Mouse (Mus musculus): ENCODE measurements around the gene Aim2. TPM values are rescaled to one million over a fixed set of nuclear protein-coding genes. Genes with fewer than 3 reads are reported as not detected.

The Aim2 gene
- polyA plus RNA-seq, 1 experiment from 2014 or later = 3.9 TPM

DNA sequence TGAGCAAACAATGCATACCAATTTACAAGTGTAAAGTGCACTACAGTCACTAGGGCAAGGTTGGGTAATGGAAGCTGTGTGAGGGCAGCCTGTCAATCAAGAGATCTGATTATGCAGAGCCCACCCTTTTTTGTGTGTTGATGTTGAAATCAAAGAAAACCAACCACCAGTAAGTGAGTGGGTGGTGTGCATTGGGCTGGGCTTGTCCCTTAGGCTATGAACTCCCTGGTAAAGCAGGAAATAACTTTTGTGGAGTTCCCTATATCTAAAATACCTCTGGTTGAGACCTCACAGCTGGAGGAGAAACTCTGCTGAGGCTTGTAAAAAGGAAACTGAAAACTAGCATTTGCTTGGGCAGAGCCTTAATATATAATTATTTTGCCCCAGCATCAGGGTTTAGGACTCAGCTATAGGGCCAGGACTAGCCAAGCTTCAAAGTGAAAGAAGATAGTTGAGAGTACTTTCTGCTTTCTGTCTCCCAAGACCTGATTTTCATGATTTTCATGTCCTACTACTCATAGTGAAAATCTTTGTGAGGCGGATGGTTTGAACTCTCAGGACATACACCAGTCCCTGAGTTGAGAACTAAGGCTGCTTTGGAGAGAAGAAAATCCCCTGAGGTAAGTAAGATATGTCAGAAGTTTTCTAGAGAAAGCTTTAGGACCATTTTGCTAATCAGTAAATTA, 68.4 kb downstream of the Aim2 start:
- 79% methylated on average over 1 of the region's 1 CpGs for WGBS
- H3K4me3 ChIP-seq = no peak overlapping the region
- no peak overlapping the region for H3K27ac ChIP-seq
- H3K4me1 ChIP-seq (replicated peaks) = 0 out of 2 replicates have a peak, but pooled peaks cover 3% of the 10 kb centered on the region
- H3K9me3 ChIP-seq = no peaks in the 10 kb centered on the region
- DNase-seq (ENCODE audit: low spot score) = no peak
- no peaks in the 10 kb centered on the region for H3K27me3 ChIP-seq (ENCODE audit: insufficient read depth, poor library complexity, severe bottlenecking)
- H3K36me3 ChIP-seq = peaks cover 3% of the 10 kb centered on the region; the same call in 1 of the 2 replicates

DNA sequence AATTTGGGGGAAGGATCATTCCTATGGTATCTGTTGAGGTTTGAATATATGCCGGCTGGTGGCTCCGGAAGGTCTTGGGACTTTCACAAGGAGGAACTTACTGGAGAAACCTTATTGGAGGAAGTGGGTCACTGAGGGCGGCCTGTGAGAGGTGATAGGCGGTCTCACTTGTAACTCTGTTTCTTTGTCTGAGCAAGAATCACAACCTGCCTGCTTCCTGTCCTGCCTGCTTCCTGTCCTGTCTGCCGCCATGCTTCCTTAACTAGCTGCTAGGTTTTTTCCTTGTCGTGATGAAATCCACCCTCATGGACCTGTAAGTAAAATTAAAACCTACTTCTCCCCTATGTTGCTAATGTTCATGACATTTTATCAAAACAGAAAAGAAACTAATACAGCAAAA, 69.7 kb downstream of the Aim2 start:
- no peaks in the 10 kb centered on the region for H3K9me3 ChIP-seq

DNA sequence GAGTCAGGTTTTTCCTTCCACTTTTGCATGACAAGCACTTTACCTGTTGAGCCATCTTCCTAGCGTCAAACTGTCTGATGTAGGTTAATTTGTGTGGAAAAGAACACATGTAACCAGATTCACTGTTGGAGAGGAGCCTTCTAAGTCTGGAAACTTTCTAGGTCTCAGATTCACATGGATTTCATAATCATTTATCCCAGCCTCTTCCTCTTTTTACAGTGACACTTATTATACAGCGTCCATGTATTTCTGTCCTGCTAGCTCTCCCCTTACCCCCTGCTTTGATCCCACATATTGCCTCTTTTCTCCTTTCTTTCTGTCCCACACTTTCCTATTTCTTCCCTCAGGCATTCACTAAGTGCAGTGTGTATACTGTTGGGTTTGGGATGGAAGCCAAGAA, 75.7 kb downstream of the Aim2 start:
- no peaks in the 10 kb centered on the region for H3K9me3 ChIP-seq
- H3K4me3 ChIP-seq = no peak overlapping the region
- no peaks in the 10 kb centered on the region for H3K36me3 ChIP-seq
- DNase-seq (ENCODE audit: low spot score) = no peak
- H3K27ac ChIP-seq = no peak overlapping the region
- WGBS = 93% methylated on average over 2 of the region's 2 CpGs
- no peaks in the 10 kb centered on the region for H3K4me1 ChIP-seq (replicated peaks)
- H3K27me3 ChIP-seq (ENCODE audit: insufficient read depth, poor library complexity, severe bottlenecking) = no peaks in the 10 kb centered on the region

More for the DNA sequence above, 69.7 kb downstream of the Aim2 start:
- Histone ChIP-seq H3K36me3 (peaks cover 3% of the 10 kb centered on the region; the same call in 1 of the 2 replicates), H3K27ac (no peak overlapping the region), H3K27me3 (ENCODE audit: insufficient read depth, poor library complexity, severe bottlenecking) (no peaks in the 10 kb centered on the region), H3K4me1 (replicated peaks) (0 out of 2 replicates have a peak, but pooled peaks cover 3% of the 10 kb centered on the region), H3K4me3 (no peak overlapping the region)
- no peak for DNase-seq (ENCODE audit: low spot score)
- WGBS = 85% methylated on average over 6 of the region's 6 CpGs

DNA sequence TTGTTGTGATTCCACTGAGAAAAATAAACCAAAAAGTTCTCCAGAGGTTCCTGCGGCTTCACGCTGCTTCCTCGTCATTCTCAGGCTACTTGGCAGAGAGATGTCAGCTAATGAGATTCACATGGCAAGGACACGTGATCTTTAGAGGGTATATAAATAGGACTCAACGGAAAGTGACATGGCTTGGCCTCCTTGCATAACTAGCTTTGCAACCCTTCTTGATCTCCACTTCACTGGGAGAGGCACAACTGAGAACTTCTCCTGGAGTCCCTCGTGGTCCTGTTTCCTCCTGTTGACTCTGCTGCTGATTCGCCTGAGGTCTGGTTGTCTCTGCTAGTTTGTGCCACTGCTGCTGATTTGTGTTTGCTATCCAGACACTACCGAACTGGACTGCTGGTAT, 76.7 kb downstream of the Aim2 start:
- no peaks in the 10 kb centered on the region for H3K9me3 ChIP-seq
- no peak overlapping the region for H3K27ac ChIP-seq
- H3K36me3 ChIP-seq = no peaks in the 10 kb centered on the region
- H3K4me1 ChIP-seq (replicated peaks) = no peaks in the 10 kb centered on the region
- H3K4me3 ChIP-seq = no peak overlapping the region
- WGBS = 82% methylated on average over 8 of the region's 8 CpGs
- no peaks in the 10 kb centered on the region for H3K27me3 ChIP-seq (ENCODE audit: insufficient read depth, poor library complexity, severe bottlenecking)
- no peak for DNase-seq (ENCODE audit: low spot score)

DNA sequence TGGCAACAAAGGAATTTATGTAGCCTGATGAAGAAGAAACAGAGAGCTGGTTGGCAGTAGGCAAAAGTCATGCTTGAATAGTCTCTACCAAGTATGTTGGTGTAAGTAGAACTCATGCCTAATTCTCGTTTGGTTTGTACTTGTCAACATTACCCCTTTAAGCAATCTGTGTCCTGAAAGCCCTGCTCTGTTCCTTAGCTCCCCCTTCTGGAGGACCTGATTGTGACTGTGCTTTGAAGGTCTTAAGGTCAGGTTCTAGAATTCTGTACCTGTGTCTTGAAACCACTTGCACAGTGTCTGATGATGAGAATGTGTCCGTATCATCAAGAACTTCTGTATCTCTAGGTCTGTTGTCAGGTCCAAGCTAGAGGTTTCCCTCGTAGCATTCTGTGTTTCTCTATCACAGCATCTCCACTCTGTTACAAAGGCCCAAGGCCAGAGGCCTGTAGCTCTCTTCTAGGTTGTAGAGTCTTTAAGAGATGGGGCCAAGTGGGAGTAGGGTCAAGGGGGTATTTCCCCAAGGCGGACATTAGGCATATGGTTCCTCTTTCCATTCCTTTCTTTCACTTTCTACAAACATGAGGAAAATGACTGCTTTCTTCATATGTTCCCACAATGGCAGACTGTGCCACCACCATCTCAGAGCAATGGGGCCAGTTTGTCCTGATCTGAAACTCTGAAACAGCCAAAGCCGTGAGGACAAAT, 79.5 kb downstream of the Aim2 start:
- no peak for DNase-seq (ENCODE audit: low spot score)
- no peaks in the 10 kb centered on the region for H3K27me3 ChIP-seq (ENCODE audit: insufficient read depth, poor library complexity, severe bottlenecking)
- WGBS = 90% methylated on average over 5 of the region's 5 CpGs
- H3K36me3 ChIP-seq = no peaks in the 10 kb centered on the region
- H3K4me1 ChIP-seq (replicated peaks) = no peaks in the 10 kb centered on the region
- no peak overlapping the region for H3K27ac ChIP-seq
- no peak overlapping the region for H3K4me3 ChIP-seq
- no peaks in the 10 kb centered on the region for H3K9me3 ChIP-seq

DNA sequence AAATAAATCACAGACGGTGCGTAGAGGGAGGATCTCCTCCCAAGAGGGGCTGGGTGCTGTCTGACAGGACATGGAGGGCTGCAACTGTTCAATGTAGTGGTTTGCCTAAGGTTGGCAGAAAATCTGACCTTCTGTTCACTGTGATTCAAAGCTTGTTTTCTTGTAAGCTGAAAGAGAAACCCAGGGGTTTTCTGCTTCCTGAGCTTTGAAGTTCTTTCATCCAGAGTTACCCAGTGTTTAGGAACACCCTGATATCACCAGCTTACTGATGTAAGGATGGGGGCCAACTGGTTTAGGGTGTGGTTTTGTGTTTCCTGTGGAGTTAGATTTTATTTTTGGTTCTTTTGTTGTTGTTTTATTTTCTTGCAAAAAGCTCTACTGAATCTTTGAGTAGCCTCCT, 81.7 kb downstream of the Aim2 start:
- DNase-seq (ENCODE audit: low spot score) = no peak
- WGBS = 86% methylated on average over 2 of the region's 2 CpGs
- no peaks in the 10 kb centered on the region for H3K27me3 ChIP-seq (ENCODE audit: insufficient read depth, poor library complexity, severe bottlenecking)
- H3K27ac ChIP-seq = no peak overlapping the region
- no peaks in the 10 kb centered on the region for H3K9me3 ChIP-seq
- H3K4me1 ChIP-seq (replicated peaks) = no peaks in the 10 kb centered on the region
- no peaks in the 10 kb centered on the region for H3K36me3 ChIP-seq
- no peak overlapping the region for H3K4me3 ChIP-seq

DNA sequence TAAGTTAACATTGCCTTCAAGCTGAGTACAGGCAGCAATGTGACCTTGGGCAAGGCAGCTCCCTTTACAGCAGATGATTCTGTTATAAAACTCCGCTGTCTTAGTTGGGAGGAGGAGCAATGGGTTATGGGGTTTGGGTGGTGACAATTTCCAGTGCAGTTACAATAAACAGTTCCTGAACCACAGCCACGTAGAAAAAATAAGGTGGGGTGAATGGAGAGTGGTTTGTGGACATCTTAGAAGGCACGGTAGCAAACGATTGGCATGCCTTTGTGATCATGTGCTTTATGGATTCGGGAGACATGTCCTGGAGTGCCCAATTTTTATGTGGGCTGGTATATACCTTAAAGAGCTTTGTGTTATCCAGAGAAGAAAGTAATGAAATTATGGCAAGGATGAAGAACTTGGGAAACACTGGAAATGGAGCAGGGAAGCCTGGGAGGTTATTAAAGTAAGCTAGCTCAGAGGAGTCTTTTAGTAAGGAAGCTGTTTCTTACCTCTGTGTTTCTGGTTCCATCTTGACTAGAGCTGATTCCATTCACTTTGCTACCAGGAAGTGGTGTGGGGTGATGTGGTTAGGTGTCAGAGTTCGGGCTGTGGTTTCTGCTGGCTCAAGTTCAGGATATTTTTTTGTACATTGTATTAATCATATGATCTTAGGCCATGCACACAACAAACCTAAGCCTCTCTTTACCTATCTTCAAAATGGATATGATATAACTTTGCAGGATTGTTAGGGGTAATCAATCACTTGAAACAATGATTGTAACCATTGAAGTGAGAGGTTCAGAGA, 86.7 kb downstream of the Aim2 start:
- no peak for DNase-seq (ENCODE audit: low spot score)
- Histone ChIP-seq H3K9me3 (no peaks in the 10 kb centered on the region), H3K36me3 (no peaks in the 10 kb centered on the region), H3K27ac (no peak overlapping the region), H3K4me1 (replicated peaks) (no peaks in the 10 kb centered on the region), H3K27me3 (ENCODE audit: insufficient read depth, poor library complexity, severe bottlenecking) (no peaks in the 10 kb centered on the region), H3K4me3 (no peak overlapping the region)
- 87% methylated on average over 6 of the region's 6 CpGs for WGBS

DNA sequence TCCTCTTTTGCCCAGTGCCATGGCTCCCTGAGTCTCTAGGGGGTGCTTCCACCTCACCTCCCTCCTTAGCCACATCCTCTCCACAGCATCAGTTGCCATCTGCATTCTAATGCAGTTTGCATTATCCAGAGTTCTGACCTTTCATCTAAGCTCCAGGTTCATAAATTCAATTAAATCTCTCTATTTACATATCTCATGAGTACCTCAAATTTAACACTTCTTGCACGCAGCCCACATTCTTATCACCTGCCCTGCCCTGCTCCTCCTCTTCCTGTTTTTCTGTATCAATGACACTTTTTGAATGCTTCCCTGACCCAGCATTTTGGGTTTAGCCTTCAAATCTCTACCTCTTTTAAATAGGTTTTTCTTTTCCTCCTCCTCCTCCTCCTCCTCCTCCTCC, 90.0 kb downstream of the Aim2 start:
- Histone ChIP-seq H3K4me3 (no peak overlapping the region), H3K27ac (no peak overlapping the region), H3K9me3 (no peaks in the 10 kb centered on the region), H3K36me3 (no peaks in the 10 kb centered on the region), H3K4me1 (replicated peaks) (no peaks in the 10 kb centered on the region), H3K27me3 (ENCODE audit: insufficient read depth, poor library complexity, severe bottlenecking) (no peaks in the 10 kb centered on the region)
- 75% methylated on average over 1 of the region's 1 CpGs for WGBS
- no peak for DNase-seq (ENCODE audit: low spot score)

DNA sequence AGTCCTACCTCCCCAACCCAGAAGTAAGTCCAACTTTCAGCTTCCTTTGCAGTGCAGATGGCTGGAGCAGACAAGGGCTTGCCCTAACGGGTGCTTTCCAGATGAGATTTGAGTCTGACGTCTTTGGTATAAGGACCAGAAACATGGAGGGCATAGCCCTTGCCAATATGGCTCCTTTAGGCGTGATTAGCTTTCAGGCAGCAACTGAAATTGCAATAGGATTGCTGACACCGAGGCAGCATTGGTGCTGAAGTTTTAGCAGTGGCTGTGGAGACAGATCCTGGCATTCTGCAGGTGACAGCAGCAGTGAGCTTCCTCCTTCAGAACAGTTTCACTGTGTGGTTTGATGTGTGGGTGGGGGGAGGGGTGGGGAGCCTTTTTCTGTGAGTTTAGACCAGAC, 90.5 kb downstream of the Aim2 start:
- no peak overlapping the region for H3K4me3 ChIP-seq
- H3K27ac ChIP-seq = no peak overlapping the region
- DNase-seq (ENCODE audit: low spot score) = no peak
- no peaks in the 10 kb centered on the region for H3K4me1 ChIP-seq (replicated peaks)
- 81% methylated on average over 4 of the region's 4 CpGs for WGBS
- no peaks in the 10 kb centered on the region for H3K9me3 ChIP-seq
- no peaks in the 10 kb centered on the region for H3K36me3 ChIP-seq
- no peaks in the 10 kb centered on the region for H3K27me3 ChIP-seq (ENCODE audit: insufficient read depth, poor library complexity, severe bottlenecking)

DNA sequence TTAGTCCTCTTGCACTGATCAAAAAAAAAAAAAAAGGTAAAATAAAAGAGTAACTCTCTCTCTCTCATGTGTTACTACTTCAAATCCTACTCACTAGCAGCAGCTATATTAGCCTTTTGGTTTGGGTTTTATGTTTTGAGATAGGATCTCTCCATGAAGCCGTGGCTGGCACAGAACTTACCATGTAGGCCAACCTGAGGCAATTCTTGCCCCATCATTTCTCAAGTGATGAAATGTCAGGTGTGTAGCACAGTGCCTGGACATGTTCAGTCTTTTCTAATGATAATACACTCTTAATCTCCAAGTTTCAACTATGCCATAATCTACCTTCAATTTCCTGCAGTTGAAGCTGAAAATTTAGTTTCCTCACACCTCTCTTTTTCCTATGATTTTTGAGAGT, 92.4 kb downstream of the Aim2 start:
- 80% methylated on average over 1 of the region's 1 CpGs for WGBS
- Histone ChIP-seq H3K9me3 (no peaks in the 10 kb centered on the region), H3K27ac (no peak overlapping the region), H3K4me1 (replicated peaks) (no peaks in the 10 kb centered on the region), H3K27me3 (ENCODE audit: insufficient read depth, poor library complexity, severe bottlenecking) (no peaks in the 10 kb centered on the region), H3K36me3 (no peaks in the 10 kb centered on the region), H3K4me3 (no peak overlapping the region)
- DNase-seq (ENCODE audit: low spot score) = no peak

DNA sequence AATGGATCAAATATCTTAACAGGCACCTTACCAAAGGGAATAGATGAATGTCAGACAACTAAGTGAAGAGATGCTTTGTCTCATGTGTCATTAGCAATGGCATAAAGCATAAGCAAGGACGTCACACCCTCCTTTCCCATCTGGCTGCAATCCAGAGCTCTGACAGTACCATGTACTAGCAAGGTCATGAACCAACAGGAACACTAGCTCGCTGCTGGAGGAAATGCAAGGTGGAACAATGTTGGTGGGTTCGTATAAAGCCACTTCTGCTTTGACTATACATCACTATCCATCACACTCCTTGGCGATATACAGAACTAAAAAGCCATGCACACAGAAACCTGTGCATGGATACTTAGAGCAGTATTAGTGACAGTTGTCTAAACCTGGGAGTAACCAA, 96.4 kb downstream of the Aim2 start:
- DNase-seq (ENCODE audit: low spot score) = no peak
- H3K4me3 ChIP-seq = no peak overlapping the region
- 85% methylated on average over 4 of the region's 4 CpGs for WGBS
- no peaks in the 10 kb centered on the region for H3K9me3 ChIP-seq
- H3K36me3 ChIP-seq = no peaks in the 10 kb centered on the region
- no peaks in the 10 kb centered on the region for H3K4me1 ChIP-seq (replicated peaks)
- no peaks in the 10 kb centered on the region for H3K27me3 ChIP-seq (ENCODE audit: insufficient read depth, poor library complexity, severe bottlenecking)
- no peak overlapping the region for H3K27ac ChIP-seq

DNA sequence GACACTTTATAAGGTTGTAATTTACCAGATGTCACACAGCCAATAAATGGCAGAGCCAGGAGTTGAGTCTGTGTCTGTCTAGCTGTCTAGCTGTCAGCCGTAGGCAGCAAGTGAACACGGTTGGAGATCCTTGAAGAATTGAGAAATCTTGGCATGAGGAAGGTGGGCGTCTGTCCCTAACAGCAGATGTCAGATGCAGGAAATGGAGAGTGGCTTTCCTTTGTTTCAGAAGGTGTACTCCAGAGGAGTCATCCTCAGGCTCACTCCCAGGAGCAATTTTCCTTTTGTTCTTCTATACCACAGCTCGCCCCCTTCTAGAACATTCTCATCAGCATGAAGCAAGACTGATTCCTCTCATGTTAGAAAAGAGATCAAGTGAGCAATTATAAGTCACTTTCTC, 99.9 kb downstream of the Aim2 start:
- H3K27me3 ChIP-seq (ENCODE audit: insufficient read depth, poor library complexity, severe bottlenecking) = no peaks in the 10 kb centered on the region

DNA sequence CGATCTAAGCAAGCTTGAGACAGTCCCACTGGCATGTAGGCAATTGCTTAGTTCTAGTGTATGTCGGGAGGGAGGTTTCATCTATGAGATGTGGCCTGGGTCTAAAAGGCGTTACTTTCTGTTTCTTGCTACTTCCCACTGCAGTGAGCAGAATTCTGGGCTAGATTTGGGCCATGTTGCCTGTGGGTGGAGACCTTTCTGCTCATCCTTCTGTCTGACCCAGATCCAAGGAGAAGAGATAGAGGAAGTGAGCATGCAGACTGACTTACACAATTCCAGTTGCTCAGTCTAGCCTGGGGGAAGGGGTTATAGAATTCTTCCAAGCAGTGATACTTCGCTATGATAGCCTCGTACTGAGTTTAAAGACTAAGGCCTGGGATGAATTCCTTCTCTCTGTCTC, 101.0 kb downstream of the Aim2 start:
- H3K4me3 ChIP-seq = no peak overlapping the region
- H3K36me3 ChIP-seq = no peaks in the 10 kb centered on the region
- H3K4me1 ChIP-seq (replicated peaks) = no peaks in the 10 kb centered on the region
- H3K9me3 ChIP-seq = no peaks in the 10 kb centered on the region
- no peak for DNase-seq (ENCODE audit: low spot score)
- H3K27ac ChIP-seq = no peak overlapping the region
- H3K27me3 ChIP-seq (ENCODE audit: insufficient read depth, poor library complexity, severe bottlenecking) = no peaks in the 10 kb centered on the region
- 90% methylated on average over 5 of the region's 5 CpGs for WGBS

More for the DNA sequence above, 99.9 kb downstream of the Aim2 start:
- Histone ChIP-seq H3K36me3 (no peaks in the 10 kb centered on the region), H3K4me3 (no peak overlapping the region), H3K9me3 (no peaks in the 10 kb centered on the region), H3K27ac (no peak overlapping the region), H3K4me1 (replicated peaks) (no peaks in the 10 kb centered on the region)
- DNase-seq (ENCODE audit: low spot score) = no peak
- WGBS = 86% methylated on average over 4 of the region's 4 CpGs
